Mouse (Mus musculus): ENCODE data around the gene Dvl1. TPM values are rescaled to one million over a fixed set of nuclear protein-coding genes. Genes with fewer than 3 reads are reported as not detected.

The Dvl1 gene
- polyA plus RNA-seq, 1 experiment, result 184 TPM

DNA sequence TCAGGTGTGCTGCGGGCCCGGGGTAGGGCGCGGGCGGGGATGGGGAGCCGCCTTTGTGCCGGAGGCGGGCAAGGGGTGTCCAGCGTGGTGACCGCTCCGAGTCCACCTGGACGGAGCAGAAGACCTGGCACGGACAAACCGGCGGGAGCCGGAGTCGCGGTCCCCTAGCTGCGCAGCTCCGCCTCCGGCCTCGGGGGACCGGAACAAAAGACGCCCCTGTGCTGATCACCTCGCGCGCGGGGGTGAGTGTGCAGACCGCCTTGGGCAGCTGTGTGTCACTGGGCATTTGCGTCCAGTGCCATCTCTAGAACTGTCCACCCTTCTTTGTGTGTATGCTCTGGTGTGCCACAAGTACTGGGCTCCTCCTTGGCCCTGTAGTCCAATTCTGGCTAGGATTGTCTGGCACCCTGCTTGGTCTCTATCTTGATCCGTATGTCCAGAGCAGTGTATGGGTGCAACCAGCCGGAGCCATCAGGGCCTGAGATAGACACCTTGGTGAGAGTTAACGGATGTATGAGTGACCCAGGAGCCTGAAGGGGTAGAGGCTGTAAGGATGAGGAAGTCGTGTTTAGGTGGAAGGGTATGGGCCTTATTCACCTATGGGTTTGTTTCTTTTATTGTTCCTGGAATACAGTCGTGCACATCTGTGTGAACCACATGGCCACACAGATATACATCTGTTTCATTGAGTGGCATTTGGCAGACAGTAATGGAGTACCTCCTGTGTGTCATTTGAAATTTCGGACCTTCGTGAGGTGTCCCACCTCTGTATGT lies 45.4 kb downstream of the Dvl1 start:
- Histone ChIP-seq H3K36me3 (ENCODE audit: control insufficient read depth, insufficient read depth, low read length) (peaks cover 9% of the 10 kb centered on the region; the same call in 1 of the 2 replicates), H3K4me3 (ENCODE audit: control insufficient read depth, insufficient read depth, low read length) (peak overlapping the region; percentile 69), H3K27me3 (ENCODE audit: control insufficient read depth, insufficient read depth, low read length) (no peaks in the 10 kb centered on the region), H3K27ac (ENCODE audit: control insufficient read depth, insufficient read depth, low read length) (no peak overlapping the region), H3K4me1 (replicated peaks; ENCODE audit: control insufficient read depth, insufficient read depth, low read length) (peaks cover 32% of the 10 kb centered on the region)
- WGBS, result 4% methylated on average over 37 of the region's 37 CpGs
- no peak for DNase-seq
- TF ChIP-seq CTCF (IDR thresholded peaks at IDR 0.05; ENCODE audit: borderline replicate concordance, control insufficient read depth, extremely low read depth, insufficient read depth, low read length, poor library complexity), result no peak
- no peak for TF ChIP-seq POLR2A (IDR thresholded peaks at IDR 0.05; ENCODE audit: control insufficient read depth, extremely low read depth, insufficient read depth, low read length, poor library complexity)

DNA sequence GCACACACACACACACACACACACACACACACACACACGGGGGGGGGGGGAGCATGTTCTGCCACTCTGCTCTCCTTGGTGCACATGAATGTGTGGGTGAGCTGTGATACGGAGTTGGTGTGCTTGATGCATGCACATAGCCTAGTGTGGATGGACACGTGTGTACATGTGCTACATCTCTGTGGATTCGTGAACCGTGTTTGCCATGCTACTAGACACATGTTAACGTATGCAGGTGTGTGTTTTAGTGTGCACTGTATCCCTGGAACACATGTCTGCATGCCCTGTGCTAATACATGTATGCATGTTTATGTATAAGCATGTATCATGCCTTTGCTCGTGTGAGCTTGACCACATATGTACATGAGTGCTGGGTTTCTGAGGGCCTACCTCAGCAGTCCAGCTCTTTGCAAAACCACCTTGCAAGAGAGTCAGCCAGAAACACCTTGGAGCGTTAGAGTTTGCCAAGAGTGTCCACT lies 46.0 kb downstream of the Dvl1 start:
- peaks cover 3% of the 10 kb centered on the region; the same call in 1 of the 2 replicates for H3K36me3 ChIP-seq (ENCODE audit: control insufficient read depth, insufficient read depth, low read length)
- no peak for TF ChIP-seq POLR2A (IDR thresholded peaks at IDR 0.05; ENCODE audit: control insufficient read depth, extremely low read depth, insufficient read depth, low read length, poor library complexity)
- H3K4me3 ChIP-seq (ENCODE audit: control insufficient read depth, insufficient read depth, low read length), result no peak overlapping the region
- H3K4me1 ChIP-seq (replicated peaks; ENCODE audit: control insufficient read depth, insufficient read depth, low read length), result peaks cover 32% of the 10 kb centered on the region
- H3K27ac ChIP-seq (ENCODE audit: control insufficient read depth, insufficient read depth, low read length), result no peak overlapping the region
- no peaks in the 10 kb centered on the region for H3K27me3 ChIP-seq (ENCODE audit: control insufficient read depth, insufficient read depth, low read length)
- 76% methylated on average over 8 of the region's 8 CpGs for WGBS
- no peak for DNase-seq

DNA sequence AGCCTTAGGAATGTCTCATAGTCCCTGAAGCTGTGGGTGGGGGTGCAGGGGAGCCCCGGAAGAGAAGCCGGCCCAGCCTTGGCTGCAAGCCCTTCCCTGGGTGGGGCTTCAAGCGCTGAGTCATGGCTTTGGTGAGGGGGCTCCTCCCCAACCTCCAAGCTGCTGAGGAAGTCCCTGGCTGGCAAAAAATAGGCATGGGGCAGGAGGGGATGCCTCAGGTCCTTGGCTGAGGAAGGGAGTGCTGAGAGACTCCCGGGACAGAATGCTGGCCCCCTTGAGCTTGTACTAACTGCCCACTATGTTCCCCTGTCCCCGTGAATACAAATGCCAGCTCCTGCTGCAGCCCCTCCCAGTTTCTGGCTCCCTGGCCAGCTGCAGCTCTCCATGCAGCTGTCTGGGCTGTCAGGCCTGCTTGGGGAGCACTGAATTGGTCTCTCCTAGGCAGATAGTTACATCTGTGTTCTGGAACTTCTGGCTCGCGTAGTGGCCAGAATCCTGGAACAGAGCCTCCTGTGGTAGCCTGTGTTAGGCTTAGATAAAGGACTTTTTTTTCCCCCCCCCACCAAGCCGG lies 47.2 kb downstream of the Dvl1 start:
- Histone ChIP-seq H3K4me1 (replicated peaks; ENCODE audit: control insufficient read depth, insufficient read depth, low read length) (peaks cover 32% of the 10 kb centered on the region), H3K27ac (ENCODE audit: control insufficient read depth, insufficient read depth, low read length) (no peak overlapping the region), H3K4me3 (ENCODE audit: control insufficient read depth, insufficient read depth, low read length) (no peak overlapping the region), H3K36me3 (ENCODE audit: control insufficient read depth, insufficient read depth, low read length) (peaks cover 8% of the 10 kb centered on the region; the same call in 1 of the 2 replicates), H3K27me3 (ENCODE audit: control insufficient read depth, insufficient read depth, low read length) (no peaks in the 10 kb centered on the region)
- WGBS, result 31% methylated on average over 8 of the region's 8 CpGs
- TF ChIP-seq CTCF (IDR thresholded peaks at IDR 0.05; ENCODE audit: borderline replicate concordance, control insufficient read depth, extremely low read depth, insufficient read depth, low read length, poor library complexity) (no peak), POLR2A (IDR thresholded peaks at IDR 0.05; ENCODE audit: control insufficient read depth, extremely low read depth, insufficient read depth, low read length, poor library complexity) (no peak)
- peak; percentile 71 for DNase-seq

DNA sequence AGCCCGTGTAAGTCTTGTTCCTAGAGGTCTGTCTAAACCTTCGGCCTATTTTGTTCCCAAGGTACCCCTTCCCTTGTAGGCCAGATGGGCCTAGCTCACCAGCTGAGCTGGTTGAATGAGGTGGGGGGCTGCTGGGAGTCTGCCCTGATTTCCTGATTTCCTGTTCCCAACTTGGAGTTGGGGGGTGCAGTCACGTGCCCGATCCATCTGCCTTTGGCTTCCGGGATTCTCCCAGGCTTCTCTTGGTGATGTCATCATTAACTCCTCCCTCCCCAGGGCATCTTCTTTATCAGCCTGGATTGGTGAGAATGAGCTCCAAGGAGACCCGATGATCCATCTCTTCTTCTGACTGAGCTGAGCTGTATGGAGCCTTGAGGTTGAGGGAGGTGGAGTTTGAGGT lies 48.0 kb downstream of the Dvl1 start:
- Histone ChIP-seq H3K36me3 (ENCODE audit: control insufficient read depth, insufficient read depth, low read length) (peaks cover 16% of the 10 kb centered on the region), H3K27me3 (ENCODE audit: control insufficient read depth, insufficient read depth, low read length) (no peaks in the 10 kb centered on the region), H3K4me3 (ENCODE audit: control insufficient read depth, insufficient read depth, low read length) (no peak overlapping the region), H3K27ac (ENCODE audit: control insufficient read depth, insufficient read depth, low read length) (no peak overlapping the region), H3K4me1 (replicated peaks; ENCODE audit: control insufficient read depth, insufficient read depth, low read length) (peaks cover 32% of the 10 kb centered on the region)
- WGBS, result 91% methylated on average over 6 of the region's 6 CpGs
- DNase-seq, result no peak
- no peak for TF ChIP-seq POLR2A (IDR thresholded peaks at IDR 0.05; ENCODE audit: control insufficient read depth, extremely low read depth, insufficient read depth, low read length, poor library complexity)
- no peak for TF ChIP-seq CTCF (IDR thresholded peaks at IDR 0.05; ENCODE audit: borderline replicate concordance, control insufficient read depth, extremely low read depth, insufficient read depth, low read length, poor library complexity)

DNA sequence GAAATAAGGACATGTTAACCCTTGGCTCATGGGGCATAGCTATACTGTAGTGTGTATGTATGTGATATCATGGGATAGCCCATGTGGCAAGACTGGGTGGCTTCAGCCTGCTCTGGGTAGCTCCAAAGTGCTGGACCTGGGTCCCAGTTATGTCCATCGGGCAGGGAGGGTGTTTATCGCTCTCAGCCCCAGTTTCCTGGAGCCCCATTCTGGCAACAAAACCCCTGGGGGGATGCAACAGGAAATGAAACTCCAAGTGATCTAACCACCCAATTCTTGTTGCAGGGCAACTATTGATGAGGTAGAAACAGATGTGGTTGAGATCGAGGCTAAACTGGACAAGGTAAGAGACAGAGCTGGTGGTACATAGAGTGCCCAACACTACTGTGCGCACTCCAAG lies 48.6 kb downstream of the Dvl1 start:
- TF ChIP-seq CTCF (IDR thresholded peaks at IDR 0.05; ENCODE audit: borderline replicate concordance, control insufficient read depth, extremely low read depth, insufficient read depth, low read length, poor library complexity), result no peak
- no peak for TF ChIP-seq POLR2A (IDR thresholded peaks at IDR 0.05; ENCODE audit: control insufficient read depth, extremely low read depth, insufficient read depth, low read length, poor library complexity)
- 92% methylated on average over 4 of the region's 4 CpGs for WGBS
- Histone ChIP-seq H3K4me3 (ENCODE audit: control insufficient read depth, insufficient read depth, low read length) (no peak overlapping the region), H3K36me3 (ENCODE audit: control insufficient read depth, insufficient read depth, low read length) (peaks cover 21% of the 10 kb centered on the region), H3K27me3 (ENCODE audit: control insufficient read depth, insufficient read depth, low read length) (no peaks in the 10 kb centered on the region), H3K27ac (ENCODE audit: control insufficient read depth, insufficient read depth, low read length) (no peak overlapping the region), H3K4me1 (replicated peaks; ENCODE audit: control insufficient read depth, insufficient read depth, low read length) (peaks cover 28% of the 10 kb centered on the region)
- DNase-seq, result no peak

DNA sequence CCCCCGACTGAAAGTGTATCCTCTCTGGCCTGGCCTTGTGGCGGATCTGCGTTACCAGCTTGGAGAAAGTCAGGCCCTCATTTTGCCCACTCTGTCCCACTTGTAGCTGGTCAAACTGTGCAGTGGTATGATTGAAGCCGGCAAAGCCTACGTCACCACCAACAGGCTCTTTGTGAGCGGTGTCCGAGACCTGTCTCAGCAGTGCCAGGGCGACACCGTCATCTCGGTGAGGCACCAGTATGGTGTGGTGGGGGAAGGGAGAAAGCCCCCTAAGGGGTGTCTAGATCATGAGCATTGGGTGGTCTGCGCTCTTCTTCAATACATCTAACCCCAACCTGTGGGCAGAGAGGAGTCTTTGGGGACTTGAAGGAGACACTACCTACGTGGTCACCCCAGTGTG lies 49.3 kb downstream of the Dvl1 start:
- Histone ChIP-seq H3K4me1 (replicated peaks; ENCODE audit: control insufficient read depth, insufficient read depth, low read length) (peaks cover 24% of the 10 kb centered on the region), H3K4me3 (ENCODE audit: control insufficient read depth, insufficient read depth, low read length) (no peak overlapping the region), H3K27ac (ENCODE audit: control insufficient read depth, insufficient read depth, low read length) (no peak overlapping the region), H3K27me3 (ENCODE audit: control insufficient read depth, insufficient read depth, low read length) (no peaks in the 10 kb centered on the region), H3K36me3 (ENCODE audit: control insufficient read depth, insufficient read depth, low read length) (peaks cover 26% of the 10 kb centered on the region)
- 99% methylated on average over 12 of the region's 12 CpGs for WGBS
- DNase-seq, result no peak
- TF ChIP-seq POLR2A (IDR thresholded peaks at IDR 0.05; ENCODE audit: control insufficient read depth, extremely low read depth, insufficient read depth, low read length, poor library complexity), result no peak
- no peak for TF ChIP-seq CTCF (IDR thresholded peaks at IDR 0.05; ENCODE audit: borderline replicate concordance, control insufficient read depth, extremely low read depth, insufficient read depth, low read length, poor library complexity)

All from thymus, adult 2 months (tissue).